Mouse (Mus musculus): ENCODE measurements around the gene Gtf3c4. TPM values are rescaled to one million over a fixed set of nuclear protein-coding genes. Genes with fewer than 3 reads are reported as not detected.

Gene Gtf3c4
- polyA plus RNA-seq, 1 experiment = 8.6 TPM

- Histone ChIP-seq H3K4me3 (replicated peaks; ENCODE audit: extremely low read depth, low read depth, low read length) (no peak overlapping the region), H3K4me1 (ENCODE audit: control insufficient read depth, insufficient read depth, low read length) (no peaks in the 10 kb centered on the region)
- no peak for DNase-seq
- WGBS = 56% methylated on average over 5 of the region's 5 CpGs
- no peak for TF ChIP-seq CTCF (IDR thresholded peaks at IDR 0.05; ENCODE audit: insufficient read depth, low read length)
- no peak for TF ChIP-seq POLR2A (IDR thresholded peaks at IDR 0.05; ENCODE audit: borderline replicate concordance, extremely low read depth, low read depth, low read length)
Measured at GRCm38 (mm10) chr2:28810260-28811013, 29.7 kb downstream of the Gtf3c4 start.

- Histone ChIP-seq H3K4me3 (replicated peaks; ENCODE audit: extremely low read depth, low read depth, low read length) (no peak overlapping the region), H3K4me1 (ENCODE audit: control insufficient read depth, insufficient read depth, low read length) (no peaks in the 10 kb centered on the region)
- TF ChIP-seq CTCF (IDR thresholded peaks at IDR 0.05; ENCODE audit: insufficient read depth, low read length) (no peak), POLR2A (IDR thresholded peaks at IDR 0.05; ENCODE audit: borderline replicate concordance, extremely low read depth, low read depth, low read length) (no peak)
- WGBS = 79% methylated on average over 6 of the region's 6 CpGs
- DNase-seq = no peak
Measured at GRCm38 (mm10) chr2:28808841-28809240, 31.3 kb downstream of the Gtf3c4 start.

- no peak overlapping the region for H3K4me3 ChIP-seq (replicated peaks; ENCODE audit: extremely low read depth, low read depth, low read length)
- no peaks in the 10 kb centered on the region for H3K4me1 ChIP-seq (ENCODE audit: control insufficient read depth, insufficient read depth, low read length)
- 71% methylated on average over 7 of the region's 7 CpGs for whole genome bisulfite sequencing
- no peak for DNase-seq
- no peak for TF ChIP-seq CTCF (IDR thresholded peaks at IDR 0.05; ENCODE audit: insufficient read depth, low read length)
- TF ChIP-seq POLR2A (IDR thresholded peaks at IDR 0.05; ENCODE audit: borderline replicate concordance, extremely low read depth, low read depth, low read length) = no peak
Measured at GRCm38 (mm10) chr2:28803406-28803805, 36.8 kb downstream of the Gtf3c4 start.

GRCm38 (mm10) chr2:28799575-28799974 is 40.6 kb downstream of the Gtf3c4 start:
- no peaks in the 10 kb centered on the region for H3K4me1 ChIP-seq (ENCODE audit: control insufficient read depth, insufficient read depth, low read length)
- WGBS = 40% methylated on average over 2 of the region's 2 CpGs
- no peak overlapping the region for H3K4me3 ChIP-seq (replicated peaks; ENCODE audit: extremely low read depth, low read depth, low read length)
- DNase-seq = no peak
- no peak for TF ChIP-seq POLR2A (IDR thresholded peaks at IDR 0.05; ENCODE audit: borderline replicate concordance, extremely low read depth, low read depth, low read length)
- TF ChIP-seq CTCF (IDR thresholded peaks at IDR 0.05; ENCODE audit: insufficient read depth, low read length) = no peak

GRCm38 (mm10) chr2:28798390-28798789 is 41.8 kb downstream of the Gtf3c4 start:
- TF ChIP-seq POLR2A (IDR thresholded peaks at IDR 0.05; ENCODE audit: borderline replicate concordance, extremely low read depth, low read depth, low read length) = no peak
- no peak for TF ChIP-seq CTCF (IDR thresholded peaks at IDR 0.05; ENCODE audit: insufficient read depth, low read length)
- no peak overlapping the region for H3K4me3 ChIP-seq (replicated peaks; ENCODE audit: extremely low read depth, low read depth, low read length)
- 7% methylated on average over 3 of the region's 3 CpGs for WGBS
- DNase-seq = no peak
- no peaks in the 10 kb centered on the region for H3K4me1 ChIP-seq (ENCODE audit: control insufficient read depth, insufficient read depth, low read length)

GRCm38 (mm10) chr2:28797490-28798106 is 42.6 kb downstream of the Gtf3c4 start:
- WGBS = 56% methylated on average over 18 of the region's 18 CpGs
- no peak overlapping the region for H3K4me3 ChIP-seq (replicated peaks; ENCODE audit: extremely low read depth, low read depth, low read length)
- no peak for TF ChIP-seq CTCF (IDR thresholded peaks at IDR 0.05; ENCODE audit: insufficient read depth, low read length)
- TF ChIP-seq POLR2A (IDR thresholded peaks at IDR 0.05; ENCODE audit: borderline replicate concordance, extremely low read depth, low read depth, low read length) = no peak
- no peak for DNase-seq
- no peaks in the 10 kb centered on the region for H3K4me1 ChIP-seq (ENCODE audit: control insufficient read depth, insufficient read depth, low read length)

GRCm38 (mm10) chr2:28796298-28796697 is 43.9 kb downstream of the Gtf3c4 start:
- 65% methylated on average over 8 of the region's 8 CpGs for WGBS
- H3K4me3 ChIP-seq (replicated peaks; ENCODE audit: extremely low read depth, low read depth, low read length) = no peak overlapping the region
- DNase-seq = no peak
- no peaks in the 10 kb centered on the region for H3K4me1 ChIP-seq (ENCODE audit: control insufficient read depth, insufficient read depth, low read length)
- TF ChIP-seq CTCF (IDR thresholded peaks at IDR 0.05; ENCODE audit: insufficient read depth, low read length) (no peak), POLR2A (IDR thresholded peaks at IDR 0.05; ENCODE audit: borderline replicate concordance, extremely low read depth, low read depth, low read length) (no peak)

- TF ChIP-seq POLR2A (IDR thresholded peaks at IDR 0.05; ENCODE audit: borderline replicate concordance, extremely low read depth, low read depth, low read length) (no peak), CTCF (IDR thresholded peaks at IDR 0.05; ENCODE audit: insufficient read depth, low read length) (no peak)
- 73% methylated on average over 5 of the region's 5 CpGs for WGBS
- DNase-seq = no peak
- H3K4me3 ChIP-seq (replicated peaks; ENCODE audit: extremely low read depth, low read depth, low read length) = no peak overlapping the region
- no peaks in the 10 kb centered on the region for H3K4me1 ChIP-seq (ENCODE audit: control insufficient read depth, insufficient read depth, low read length)
Measured at GRCm38 (mm10) chr2:28794623-28795022, 45.5 kb downstream of the Gtf3c4 start.

- TF ChIP-seq POLR2A (IDR thresholded peaks at IDR 0.05; ENCODE audit: borderline replicate concordance, extremely low read depth, low read depth, low read length) (no peak), CTCF (IDR thresholded peaks at IDR 0.05; ENCODE audit: insufficient read depth, low read length) (no peak)
- H3K4me1 ChIP-seq (ENCODE audit: control insufficient read depth, insufficient read depth, low read length) = no peaks in the 10 kb centered on the region
- no peak overlapping the region for H3K4me3 ChIP-seq (replicated peaks; ENCODE audit: extremely low read depth, low read depth, low read length)
- WGBS = 30% methylated on average over 5 of the region's 6 CpGs
- DNase-seq = no peak
Measured at GRCm38 (mm10) chr2:28792931-28793610, 47.1 kb downstream of the Gtf3c4 start.
